Comparison of ENCODE assay signal across 8 mouse cellular contexts in genomic region chr11:76612638-76613104, GRCm38 (mm10). TPM values are rescaled to one million over a fixed set of nuclear protein-coding genes. Genes with fewer than 3 reads are reported as not detected.
DNase-seq lines count a peak whose midpoint lies in the region; ATAC-seq and TF ChIP-seq lines count a peak whose summit lies in the region.

No protein-coding gene starts in this region.

- no peak for TF ChIP-seq CTCF in testis, adult 2 months (IDR thresholded peaks at IDR 0.05; ENCODE audit: control insufficient read depth, insufficient read depth, insufficient replicate concordance, low read depth, low read length)

- H3K27me3 ChIP-seq in limb, embryonic 10.5 days (ENCODE audit: low read depth, poor library complexity, severe bottlenecking), result 0 out of 2 replicates have a peak, but pooled peaks cover 6% of the 10 kb centered on the region
- no peaks in the 10 kb centered on the region for H3K27me3 ChIP-seq in midbrain, embryonic 15.5 days (replicated peaks)
- H3K27me3 ChIP-seq in testis, adult 2 months (ENCODE audit: control insufficient read depth, insufficient read depth, low read length), result no peaks in the 10 kb centered on the region

- ATAC-seq in cerebellum, adult (ENCODE audit: insufficient number of reproducible peaks, low FRiP score, low TSS enrichment), result no peak; the same call in 1 of the 2 replicates
- peak; percentile 73 for ATAC-seq in midbrain, embryonic 15.5 days (replicated peaks)

- H3K36me3 ChIP-seq in limb, embryonic 10.5 days, result no peaks in the 10 kb centered on the region
- no peaks in the 10 kb centered on the region for H3K36me3 ChIP-seq in midbrain, embryonic 15.5 days (replicated peaks)
- no peaks in the 10 kb centered on the region for H3K36me3 ChIP-seq in testis, adult 2 months (ENCODE audit: control insufficient read depth, insufficient read depth, low read length)

- WGBS in limb, embryonic 10.5 days, result 2% methylated on average over 19 of the region's 19 CpGs
- WGBS in midbrain, embryonic 15.5 days, result under 1% methylated on average over 19 of the region's 19 CpGs

- H3K4me2 ChIP-seq in midbrain, embryonic 15.5 days, result peak overlapping the region; percentile 76

- peak; percentile 37 for DNase-seq in cerebellum, adult 11 months
- DNase-seq in cerebellum, adult 9-11 months, result peak; percentile 55
- DNase-seq in frontal cortex, postnatal 25 days (ENCODE audit: low spot score in 2 of 2), result peak; percentile 25 to 36
- DNase-seq in kidney, adult 8-10 months, result peak; percentile 78 to 80
- peak; percentile 65 for DNase-seq in limb, embryonic 10.5 days (ENCODE audit: low spot score)

- peak overlapping the region; percentile 59 for H3K4me3 ChIP-seq in limb, embryonic 10.5 days
- H3K4me3 ChIP-seq in midbrain, embryonic 15.5 days, result peak overlapping the region; percentile 50
- H3K4me3 ChIP-seq in testis, adult 2 months (ENCODE audit: control insufficient read depth, low read depth, low read length), result peak overlapping the region; percentile 79

- H3K9ac ChIP-seq in midbrain, embryonic 15.5 days, result peak overlapping the region; percentile 57

- no peaks in the 10 kb centered on the region for H3K9me3 ChIP-seq in limb, embryonic 10.5 days (replicated peaks)
- H3K9me3 ChIP-seq in midbrain, embryonic 15.5 days, result no peaks in the 10 kb centered on the region

- no peak for TF ChIP-seq POLR2A in testis, adult 2 months (IDR thresholded peaks at IDR 0.05; ENCODE audit: control insufficient read depth, low read depth, low read length)

- H3K4me1 ChIP-seq in limb, embryonic 10.5 days, result peaks cover 19% of the 10 kb centered on the region
- H3K4me1 ChIP-seq in midbrain, embryonic 15.5 days, result peaks cover 13% of the 10 kb centered on the region
- H3K4me1 ChIP-seq in testis, adult 2 months (ENCODE audit: control insufficient read depth, insufficient read depth, low read length), result peaks cover 9% of the 10 kb centered on the region

- H3K27ac ChIP-seq in limb, embryonic 10.5 days, result peak overlapping the region; percentile 27; the same call in 1 of the 2 replicates
- H3K27ac ChIP-seq in midbrain, embryonic 15.5 days, result peak overlapping the region; percentile 84
- H3K27ac ChIP-seq in testis, adult 2 months (ENCODE audit: control insufficient read depth, insufficient read depth, low read depth, low read length), result no peak overlapping the region

RNA-seq across cellular contexts. Expression of gene Abr, which starts 9.4 kb away (rescaled TPM):
- polyA plus RNA-seq in limb, embryonic 10.5 days (2016; fragmentation: Nextera tagmentation; extraction: Ambion mirVana), result 44.7 and 53.7 TPM in 2 replicates
- polyA plus RNA-seq in midbrain, embryonic 15.5 days (2015; fragmentation: Nextera tagmentation; extraction: Ambion mirVana), result 127 and 128 TPM in 2 replicates
- polyA plus RNA-seq in testis, adult 2 months (2012; rRNA removed), result 6.6 and 7.9 TPM in 2 replicates

RNA-seq across cellular contexts. Expression of gene Bhlha9, which starts 59.6 kb away (rescaled TPM):
- polyA plus RNA-seq in limb, embryonic 10.5 days (2016; fragmentation: Nextera tagmentation; extraction: Ambion mirVana), result 18.9 and 22.9 TPM in 2 replicates
- polyA plus RNA-seq in midbrain, embryonic 15.5 days (2015; fragmentation: Nextera tagmentation; extraction: Ambion mirVana), result 0.92 and 1.1 TPM in 2 replicates
- 0.49 and 0.66 TPM in 2 replicates for polyA plus RNA-seq in testis, adult 2 months (2012; rRNA removed)
